Mouse (Mus musculus) spleen, postnatal 4 days (tissue): ENCODE results near the gene Oip5.
A peak's percentile ranks its signal among the peaks of the same experiment; 100 is the strongest.

Experiments used
- DNase-seq, 2 experiments: peaks; one replicate each; pipeline ENCODE4 v3.0.0; 2022; ENCODE audit warnings: low spot score in 2 of 2

Oip5 gene

DNA sequence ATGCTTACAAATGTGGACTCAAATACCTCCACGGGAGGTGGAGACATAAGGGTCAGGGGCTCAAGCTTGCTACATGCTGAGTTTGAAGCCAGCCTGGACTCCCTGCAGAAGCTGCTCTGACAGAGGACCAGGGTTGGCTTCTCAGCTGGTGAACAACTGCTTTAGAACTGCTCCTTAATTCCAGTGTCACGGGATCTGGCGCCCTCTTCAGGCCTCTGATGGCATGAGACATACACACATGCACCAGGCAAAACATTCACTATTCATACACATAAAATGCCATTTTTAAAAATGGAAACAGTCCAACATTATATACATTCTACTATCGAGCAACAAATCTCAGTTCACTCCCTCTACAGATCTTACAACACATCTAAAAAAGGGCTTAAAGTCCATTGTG is 30.9 kb downstream of the Oip5 start:
- peak; percentile 71 to 90 for DNase-seq

DNA sequence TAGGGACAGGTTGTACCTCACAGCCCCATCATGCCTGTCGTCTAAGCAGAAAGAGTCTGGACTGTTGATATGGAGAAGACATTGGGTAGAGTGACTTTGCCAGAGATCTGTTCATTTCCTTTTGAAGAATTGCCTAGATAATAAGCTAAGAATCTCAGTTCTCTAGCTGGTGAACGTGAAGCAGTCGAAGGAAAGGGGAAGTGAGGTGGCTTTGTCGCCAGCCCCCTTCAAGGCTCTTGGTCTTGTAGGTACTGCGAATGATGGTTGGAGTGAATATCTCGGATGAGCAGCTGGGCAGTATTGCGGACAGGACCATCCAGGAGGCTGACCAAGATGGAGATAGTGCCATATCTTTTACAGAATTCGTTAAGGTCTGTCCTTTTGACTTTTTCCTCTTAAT is 34.0 kb downstream of the Oip5 start:
- DNase-seq: no peak

DNA sequence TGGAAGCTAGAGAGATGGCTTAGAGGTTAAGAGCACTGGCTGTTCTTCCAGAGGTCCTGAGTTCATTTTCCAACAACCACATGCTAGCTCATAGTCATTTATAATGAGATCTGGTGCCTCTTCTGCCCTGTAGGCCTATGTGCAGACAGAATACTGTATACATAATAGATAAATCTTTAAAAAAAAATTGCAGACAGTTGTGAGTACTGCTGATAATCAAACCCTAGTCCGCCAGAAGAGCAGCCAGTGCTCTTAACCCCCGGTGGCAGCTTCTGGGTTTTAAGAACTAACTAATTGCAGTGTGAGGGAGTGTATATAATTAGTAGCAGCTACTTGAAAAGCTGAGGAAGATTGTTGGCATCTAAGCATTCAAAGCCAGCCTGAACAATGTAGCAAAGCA is 34.8 kb downstream of the Oip5 start:
- no peak for DNase-seq

DNA sequence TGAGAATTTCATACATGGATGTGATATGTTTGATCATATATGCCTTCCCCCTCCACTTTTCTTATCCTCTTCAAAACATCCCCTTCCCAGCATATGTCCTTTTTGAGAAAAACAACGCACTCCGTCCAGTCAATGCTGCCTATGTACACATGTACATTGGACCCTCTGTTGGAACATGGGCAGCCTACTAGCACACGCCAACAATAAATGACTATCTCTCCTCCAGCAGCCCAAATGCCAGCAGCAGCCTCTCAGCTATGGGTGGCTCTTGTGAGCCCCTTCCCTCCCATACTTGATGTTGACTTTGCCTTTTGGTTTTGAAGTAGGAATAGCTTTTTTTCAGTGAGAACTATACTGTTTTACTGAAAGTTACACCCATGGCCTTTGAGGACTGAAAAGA is 36.7 kb downstream of the Oip5 start:
- no peak for DNase-seq

DNA sequence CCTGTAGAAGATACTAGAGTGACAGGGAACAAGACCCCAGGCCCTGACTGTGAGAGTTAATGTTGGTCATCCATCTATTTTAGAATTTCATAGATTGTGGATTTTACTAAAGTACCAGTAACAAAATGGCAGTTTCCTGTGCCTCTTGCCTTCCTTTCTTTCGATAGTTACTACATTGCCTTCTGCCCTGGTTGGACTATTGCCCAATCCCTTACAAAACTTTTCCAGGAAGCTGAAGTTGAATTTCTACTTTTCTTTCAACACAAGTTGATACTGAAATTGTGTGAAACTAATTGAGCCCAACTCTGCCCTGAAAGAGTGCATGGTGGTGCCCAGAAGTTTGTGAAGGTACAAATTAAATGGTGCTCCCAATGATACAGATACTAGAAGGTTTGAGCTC is 45.8 kb downstream of the Oip5 start:
- no peak for DNase-seq

DNA sequence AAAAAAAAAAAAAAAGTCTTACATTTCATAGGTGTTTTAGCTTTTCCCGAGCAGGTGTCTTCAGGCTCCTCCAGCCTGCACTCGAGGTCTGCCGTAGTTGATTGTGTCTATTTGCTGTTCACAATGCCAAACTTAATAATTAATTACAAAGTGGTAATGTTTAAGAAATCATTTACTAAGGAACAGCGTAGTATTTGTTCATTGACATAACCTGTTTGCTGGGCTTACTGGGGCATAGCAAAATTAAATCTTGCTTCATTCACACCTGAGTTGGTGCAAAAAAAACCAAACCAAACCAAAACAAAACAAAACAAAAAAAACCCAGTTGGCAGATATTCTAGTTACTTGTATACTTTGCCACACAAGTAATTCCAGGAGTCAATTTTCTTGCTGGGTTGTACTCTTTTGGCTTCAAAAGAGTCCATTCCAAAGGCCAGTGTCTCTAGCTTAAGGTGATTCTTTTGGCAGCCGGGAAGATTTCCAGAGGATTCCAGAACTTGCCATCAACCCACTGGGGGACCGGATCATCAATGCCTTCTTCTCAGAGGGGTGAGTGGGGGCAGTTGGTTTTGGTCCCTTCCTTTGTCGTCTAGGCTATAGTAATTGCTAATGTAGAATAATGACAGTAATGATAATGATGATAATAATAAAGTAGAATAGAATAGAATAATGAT is 52.0 kb downstream of the Oip5 start:
- DNase-seq: no peak

DNA sequence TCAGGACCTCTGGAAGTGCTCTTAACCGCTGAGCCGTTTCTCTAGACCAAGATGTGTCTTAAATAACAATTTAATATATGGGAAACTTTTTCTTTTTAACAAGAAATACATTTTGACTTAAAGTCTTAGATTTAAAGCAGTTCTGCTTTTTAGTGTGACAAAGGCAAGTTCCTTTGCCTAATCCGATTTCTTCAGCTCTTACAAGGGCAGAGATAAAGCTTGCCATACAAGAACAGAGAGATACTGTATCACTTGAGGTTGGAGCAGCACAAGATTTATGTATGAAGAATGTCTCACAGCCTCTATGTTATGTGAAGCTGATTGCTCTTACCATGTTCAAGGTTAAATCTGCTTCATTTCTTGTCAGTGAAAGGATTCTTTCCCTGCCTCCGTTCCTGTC is 53.0 kb downstream of the Oip5 start:
- no peak for DNase-seq

DNA sequence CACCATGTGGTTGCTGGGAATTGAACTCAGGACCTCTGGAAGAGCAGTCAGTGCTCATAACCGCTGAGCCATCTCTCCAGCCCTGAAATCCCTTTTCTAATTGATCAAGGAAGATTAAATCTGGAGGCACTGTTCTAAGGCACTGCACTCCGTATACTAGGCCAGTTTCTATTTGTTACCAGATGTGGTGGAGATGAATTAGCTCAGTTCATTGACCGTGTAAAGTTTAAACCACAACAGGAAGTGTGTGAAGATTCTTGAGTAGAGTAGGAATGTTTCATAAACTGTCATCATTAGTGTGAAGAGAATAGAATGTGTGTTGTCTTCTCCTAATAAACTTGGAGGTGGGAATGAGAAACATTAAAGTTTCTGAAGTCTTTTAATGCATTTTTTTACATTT is 56.5 kb downstream of the Oip5 start:
- DNase-seq: no peak
